Mouse (Mus musculus) midbrain, embryonic 11.5 days (tissue): ENCODE data around the gene Ptp4a2. TPM values are rescaled to one million over a fixed set of nuclear protein-coding genes. Genes with fewer than 3 reads are reported as not detected.
"Not testable (repeated sequence)": the region's sequence is repeated elsewhere in the genome, so short reads cannot be mapped to it uniquely, and the experiment has no call there.

ENCODE experiments used
- ATAC-seq: fragments of 200-750 bp; cut with Nextera tagmentation; 2 replicates; pipeline ENCODE4 v1.8.0; 2017; ENCODE audit warnings: moderate TSS enrichment, moderate library complexity; ENCODE audit not compliant: low FRiP score
- DNase-seq: peaks from one replicate; pipeline ENCODE4 v3.0.0; 2015; ENCODE audit warnings: low spot score; ENCODE audit errors: missing footprints
- H3K27ac ChIP-seq: fragments of 300-500 bp; sonication (generic); 2 replicates; pipeline ENCODE4 v1.5.1; 2014; ENCODE audit warnings: low read depth, low read length
- H3K27me3 ChIP-seq: fragments of 300-500 bp; sonication (generic); 2 replicates; pipeline ENCODE4 v1.6.1; 2014; ENCODE audit warnings: mild to moderate bottlenecking, low read length, moderate library complexity, mixed read lengths; ENCODE audit not compliant: control insufficient read depth, insufficient read depth
- H3K36me3 ChIP-seq: fragments of 300-500 bp; sonication (generic); 2 replicates; pipeline ENCODE4 v1.6.1; 2014; ENCODE audit warnings: mild to moderate bottlenecking, low read length, moderate library complexity, mixed read lengths; ENCODE audit not compliant: control insufficient read depth, insufficient read depth
- H3K4me1 ChIP-seq: fragments of 300-500 bp; sonication (generic); 2 replicates; pipeline ENCODE4 v1.6.1; 2014; ENCODE audit warnings: low read length; ENCODE audit not compliant: control insufficient read depth, insufficient read depth
- H3K4me2 ChIP-seq: fragments of 300-500 bp; sonication (generic); 2 replicates; pipeline ENCODE4 v1.6.1; 2014; ENCODE audit warnings: mild to moderate bottlenecking, moderate library complexity
- H3K4me3 ChIP-seq: fragments of 300-500 bp; sonication (generic); 2 replicates; pipeline ENCODE4 v1.5.1; 2014; ENCODE audit warnings: low read depth, low read length
- H3K9ac ChIP-seq: fragments of 300-500 bp; sonication (generic); 2 replicates; pipeline ENCODE4 v1.6.1; 2014; ENCODE audit warnings: low read length
- H3K9me3 ChIP-seq: fragments of 300-500 bp; sonication (generic); 2 replicates; pipeline ENCODE4 v1.6.1; 2016; ENCODE audit warnings: low read length; ENCODE audit not compliant: control insufficient read depth
- WGBS: fragments of 180-500 bp; shearing (Covaris S2); extraction: QIAGEN DNeasy Blood & Tissue Kit; methylation state at CpG from one replicate; pipeline ENCODE4 v1.1.7; 2014; 5-methylcytosine and 5-hydroxymethylcytosine counted together
- polyA plus RNA-seq: library from polyadenylated mRNA; unstranded; fragments of >200 nt; fragmentation: Nextera tagmentation; extraction: Ambion mirVana; gene quantifications from 2 replicates; pipeline ENCODE4 v1.2.1, GENCODE M21; 2014

The Ptp4a2 gene
- polyA plus RNA-seq, 1 experiment from 2014 or later, result 368 TPM

DNA sequence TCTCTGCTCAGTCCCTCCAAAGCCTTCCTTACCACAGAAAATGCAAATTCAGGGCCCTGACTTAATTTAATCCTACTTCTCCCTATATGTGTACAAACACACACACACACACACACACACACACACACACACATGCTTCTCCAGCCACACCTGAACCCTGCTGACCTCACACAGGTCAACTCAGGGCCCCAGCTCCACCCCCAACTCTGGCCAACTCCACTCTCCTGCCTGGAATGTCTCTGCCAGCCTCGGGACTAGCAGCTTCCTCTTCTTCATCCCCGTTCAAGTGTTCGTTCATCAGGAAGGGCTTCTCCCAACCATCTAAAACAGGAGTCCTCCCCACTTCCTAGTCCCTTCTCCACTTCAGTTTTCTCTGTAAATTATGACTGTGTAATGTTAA is 70.6 kb downstream of the Ptp4a2 start:
- DNase-seq, result peak; percentile 8
- H3K36me3 ChIP-seq, result no peaks in the 10 kb centered on the region
- no peak overlapping the region for H3K9ac ChIP-seq
- H3K4me2 ChIP-seq, result no peak overlapping the region
- 28% methylated on average over 3 of the region's 3 CpGs for WGBS
- no peak for ATAC-seq
- H3K4me1 ChIP-seq, result peaks cover 23% of the 10 kb centered on the region
- H3K9me3 ChIP-seq, result no peaks in the 10 kb centered on the region
- H3K4me3 ChIP-seq, result no peak overlapping the region
- H3K27ac ChIP-seq, result no peak overlapping the region
- H3K27me3 ChIP-seq, result no peaks in the 10 kb centered on the region

- peak; percentile 77 for DNase-seq
- no peaks in the 10 kb centered on the region for H3K9me3 ChIP-seq
- no peak for ATAC-seq
- peaks cover 13% of the 10 kb centered on the region for H3K4me1 ChIP-seq
- H3K9ac ChIP-seq, result no peak overlapping the region
- H3K4me3 ChIP-seq, result no peak overlapping the region
- H3K27ac ChIP-seq, result no peak overlapping the region
- 38% methylated on average over 10 of the region's 11 CpGs for WGBS
- H3K27me3 ChIP-seq, result no peaks in the 10 kb centered on the region
- H3K4me2 ChIP-seq, result no peak overlapping the region
- no peaks in the 10 kb centered on the region for H3K36me3 ChIP-seq
Observed at GRCm38 (mm10) chr4:129882555-129883293, 71.7 kb downstream of the Ptp4a2 start.

GRCm38 (mm10) chr4:129884041-129884930 is 73.3 kb downstream of the Ptp4a2 start:
- 43% methylated on average over 12 of the region's 12 CpGs for WGBS
- DNase-seq (peak; percentile 90), ATAC-seq (peak; percentile 70; the same call in 1 of the 2 replicates)
- Histone ChIP-seq H3K4me2 (no peak overlapping the region; the same call in 1 of the 2 replicates), H3K4me1 (peaks cover 11% of the 10 kb centered on the region; the same call in 1 of the 2 replicates), H3K27ac (peak overlapping the region; percentile 75; the same call in 1 of the 2 replicates), H3K9me3 (no peaks in the 10 kb centered on the region), H3K36me3 (no peaks in the 10 kb centered on the region), H3K9ac (peak overlapping the region; percentile 51), H3K4me3 (no peak overlapping the region), H3K27me3 (no peaks in the 10 kb centered on the region)

- WGBS, result 81% methylated on average over 10 of the region's 10 CpGs
Observed at GRCm38 (mm10) chr4:129889661-129890060, 78.6 kb downstream of the Ptp4a2 start.

GRCm38 (mm10) chr4:129890094-129890493 is 79.1 kb downstream of the Ptp4a2 start:
- no peaks in the 10 kb centered on the region for H3K9me3 ChIP-seq
- no peaks in the 10 kb centered on the region for H3K4me1 ChIP-seq
- DNase-seq, result peak; percentile 66
- H3K27me3 ChIP-seq, result no peaks in the 10 kb centered on the region
- ATAC-seq, result no peak
- no peak overlapping the region for H3K4me3 ChIP-seq
- WGBS, result 92% methylated on average over 7 of the region's 7 CpGs
- H3K9ac ChIP-seq, result no peak overlapping the region
- H3K36me3 ChIP-seq, result no peaks in the 10 kb centered on the region
- no peak overlapping the region for H3K27ac ChIP-seq
- no peak overlapping the region for H3K4me2 ChIP-seq

More at GRCm38 (mm10) chr4:129889661-129890060, 78.6 kb downstream of the Ptp4a2 start:
- Histone ChIP-seq H3K36me3 (no peaks in the 10 kb centered on the region), H3K4me2 (no peak overlapping the region), H3K9ac (no peak overlapping the region), H3K4me1 (peaks cover under 1% of the 10 kb centered on the region; the same call in 1 of the 2 replicates), H3K27me3 (no peaks in the 10 kb centered on the region), H3K4me3 (no peak overlapping the region), H3K9me3 (no peaks in the 10 kb centered on the region), H3K27ac (no peak overlapping the region)
- DNase-seq (no peak), ATAC-seq (no peak)

GRCm38 (mm10) chr4:129894861-129895260 is 83.8 kb downstream of the Ptp4a2 start:
- peak; percentile 45 for DNase-seq
- Histone ChIP-seq H3K4me3 (no peak overlapping the region), H3K27ac (no peak overlapping the region), H3K36me3 (no peaks in the 10 kb centered on the region), H3K27me3 (no peaks in the 10 kb centered on the region), H3K9me3 (no peaks in the 10 kb centered on the region), H3K9ac (no peak overlapping the region), H3K4me2 (no peak overlapping the region), H3K4me1 (no peaks in the 10 kb centered on the region)
- no peak for ATAC-seq
- WGBS, result 93% methylated on average over 3 of the region's 3 CpGs

DNA sequence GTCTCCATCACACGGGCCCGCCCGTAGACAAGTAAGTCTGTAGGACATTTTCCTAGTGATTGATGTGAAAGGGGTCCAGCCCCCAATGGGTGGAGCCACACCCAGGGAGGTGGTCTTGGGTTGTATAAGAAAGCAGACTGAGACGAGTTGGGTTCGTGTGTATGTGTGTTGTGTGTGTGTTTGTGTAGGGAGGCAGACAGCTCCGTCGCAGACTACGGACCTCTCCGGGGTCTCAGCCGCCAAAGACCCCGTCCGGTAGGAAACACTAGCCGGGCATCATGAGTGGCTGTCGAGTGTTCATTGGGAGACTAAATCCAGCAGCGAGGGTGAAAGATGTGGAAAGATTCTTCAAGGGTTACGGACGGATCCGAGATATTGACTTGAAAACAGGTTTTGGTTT is 87.8 kb downstream of the Ptp4a2 start:
- not testable (repeated sequence) for H3K9me3 ChIP-seq, H3K27me3 ChIP-seq, H3K4me1 ChIP-seq, H3K36me3 ChIP-seq, H3K27ac ChIP-seq, DNase-seq, ATAC-seq, H3K4me2 ChIP-seq, H3K9ac ChIP-seq, H3K4me3 ChIP-seq
- 96% methylated on average over 18 of the region's 18 CpGs for WGBS
